Mouse (Mus musculus) limb, embryonic 14.5 days (tissue): ENCODE measurements at regions not wholly inside any gene's neighbourhood (a gene's known extent, or its start where the extent isn't known, plus 50 kb on each side); places are given as distances from the start of the nearest gene placed in this dataset.
A peak's percentile ranks its signal among the peaks of the same experiment; 100 is the strongest.

Experiments used
- ATAC-seq: fragments of 200-750 bp; cut with Nextera tagmentation; 2 replicates; pipeline ENCODE4 v1.8.0; 2017; ENCODE audit warnings: low read depth, moderate number of reproducible peaks, moderate TSS enrichment; ENCODE audit not compliant: low FRiP score
- DNase-seq: peaks from one replicate; pipeline ENCODE4 v3.0.0-alpha.2; 2015; ENCODE audit warnings: low spot score
- H3K27ac ChIP-seq: fragments of 300-500 bp; sonication (generic); replicated peaks from 2 replicates; pipeline ENCODE4 v1.5.1; 2014; ENCODE audit warnings: low read depth, mild to moderate bottlenecking, low read length, moderate library complexity, mixed read lengths
- H3K27me3 ChIP-seq: fragments of 300-500 bp; sonication (generic); 2 replicates; pipeline ENCODE4 v1.6.1; 2014; ENCODE audit warnings: low read length, mixed read lengths; ENCODE audit not compliant: control insufficient read depth, insufficient read depth
- H3K36me3 ChIP-seq: fragments of 300-500 bp; sonication (generic); 2 replicates; pipeline ENCODE4 v1.6.1; 2014; ENCODE audit warnings: mild to moderate bottlenecking, low read length, moderate library complexity, mixed read lengths; ENCODE audit not compliant: control insufficient read depth, insufficient read depth
- H3K4me1 ChIP-seq: fragments of 300-500 bp; sonication (generic); 2 replicates; pipeline ENCODE4 v1.6.1; 2014; ENCODE audit warnings: antibody characterized with exemption, low read length, mixed read lengths; ENCODE audit not compliant: control insufficient read depth, insufficient read depth
- H3K4me2 ChIP-seq: fragments of 300-500 bp; sonication (generic); replicated peaks from 2 replicates; pipeline ENCODE4 v1.6.1; 2014; ENCODE audit warnings: low read depth, mild to moderate bottlenecking, low read length, moderate library complexity; ENCODE audit not compliant: severe bottlenecking
- H3K4me3 ChIP-seq: fragments of 300-500 bp; sonication (generic); replicated peaks from 2 replicates; pipeline ENCODE4 v1.5.1; 2014; ENCODE audit warnings: low read length
- H3K9ac ChIP-seq: fragments of 300-500 bp; sonication (generic); 2 replicates; pipeline ENCODE4 v1.6.1; 2014; ENCODE audit warnings: mild to moderate bottlenecking, low read depth, low read length, moderate library complexity; ENCODE audit not compliant: severe bottlenecking
- H3K9me3 ChIP-seq: fragments of 300-500 bp; sonication (generic); 2 replicates; pipeline ENCODE4 v1.6.1; 2016; ENCODE audit warnings: low read length; ENCODE audit not compliant: control insufficient read depth
- POLR2A ChIP-seq: fragments of 200-500 bp; IDR thresholded peaks from 2 replicates; pipeline ENCODE4 v1.8.0; 2012; ENCODE audit warnings: inconsistent platforms, mild to moderate bottlenecking, moderate library complexity, borderline replicate concordance; ENCODE audit not compliant: insufficient read depth, insufficient read length; ENCODE audit errors: extremely low read depth
- WGBS: fragments of 180-500 bp; shearing (Covaris S2); extraction: QIAGEN DNeasy Blood & Tissue Kit; methylation state at CpG from one replicate; pipeline ENCODE4 v1.1.7; 2014; 5-methylcytosine and 5-hydroxymethylcytosine counted together

GRCm38 (mm10) chr14:14632951-14633931 lies 68.8 kb upstream of the Slc4a7 start:
- DNase-seq, result peak; percentile 52
- Histone ChIP-seq H3K4me2 (peak overlapping the region; percentile 69), H3K9ac (peak overlapping the region; percentile 38; the same call in 1 of the 2 replicates), H3K9me3 (no peaks in the 10 kb centered on the region), H3K27me3 (no peaks in the 10 kb centered on the region), H3K4me1 (peaks cover 17% of the 10 kb centered on the region), H3K27ac (0 out of 2 replicates have a peak overlapping the region, but pooled peaks have one; percentile 48), H3K4me3 (peak overlapping the region; percentile 34), H3K36me3 (no peaks in the 10 kb centered on the region)
- ATAC-seq, result peak; percentile 69
- WGBS, result 3% methylated on average over 22 of the region's 22 CpGs
- TF ChIP-seq POLR2A, result no peak

GRCm38 (mm10) chr14:14634021-14634420 lies 68.1 kb upstream of the Slc4a7 start:
- H3K4me2 ChIP-seq, result no peak overlapping the region
- peaks cover 19% of the 10 kb centered on the region for H3K4me1 ChIP-seq
- H3K9me3 ChIP-seq, result no peaks in the 10 kb centered on the region
- no peak for ATAC-seq
- H3K27me3 ChIP-seq, result no peaks in the 10 kb centered on the region
- no peak for TF ChIP-seq POLR2A
- H3K9ac ChIP-seq, result no peak overlapping the region
- H3K4me3 ChIP-seq, result no peak overlapping the region
- H3K27ac ChIP-seq, result no peak overlapping the region
- H3K36me3 ChIP-seq, result no peaks in the 10 kb centered on the region
- WGBS, result 45% methylated on average over 2 of the region's 2 CpGs
- no peak for DNase-seq

GRCm38 (mm10) chr14:14639102-14640015 lies 62.7 kb upstream of the Slc4a7 start:
- Histone ChIP-seq H3K4me1 (0 out of 2 replicates have a peak, but pooled peaks cover 2% of the 10 kb centered on the region), H3K4me2 (no peak overlapping the region), H3K27ac (no peak overlapping the region), H3K9me3 (no peaks in the 10 kb centered on the region), H3K27me3 (no peaks in the 10 kb centered on the region), H3K4me3 (no peak overlapping the region), H3K36me3 (no peaks in the 10 kb centered on the region), H3K9ac (no peak overlapping the region)
- no peak for TF ChIP-seq POLR2A
- peak; percentile 34; the same call in 1 of the 2 replicates for ATAC-seq
- 66% methylated on average over 7 of the region's 7 CpGs for WGBS
- no peak for DNase-seq

GRCm38 (mm10) chr14:14640023-14640441 lies 62.0 kb upstream of the Slc4a7 start:
- H3K9me3 ChIP-seq, result no peaks in the 10 kb centered on the region
- DNase-seq, result no peak
- TF ChIP-seq POLR2A, result no peak
- 0 out of 2 replicates have a peak, but pooled peaks cover 2% of the 10 kb centered on the region for H3K4me1 ChIP-seq
- H3K36me3 ChIP-seq, result no peaks in the 10 kb centered on the region
- H3K27me3 ChIP-seq, result no peaks in the 10 kb centered on the region
- H3K4me2 ChIP-seq, result no peak overlapping the region
- H3K4me3 ChIP-seq, result no peak overlapping the region
- no peak for ATAC-seq
- 41% methylated on average over 3 of the region's 3 CpGs for WGBS
- H3K27ac ChIP-seq, result no peak overlapping the region
- H3K9ac ChIP-seq, result no peak overlapping the region

GRCm38 (mm10) chr14:14640557-14640956 lies 61.5 kb upstream of the Slc4a7 start:
- Histone ChIP-seq H3K27me3 (no peaks in the 10 kb centered on the region), H3K4me1 (0 out of 2 replicates have a peak, but pooled peaks cover 2% of the 10 kb centered on the region), H3K27ac (no peak overlapping the region), H3K9ac (no peak overlapping the region), H3K4me3 (no peak overlapping the region), H3K36me3 (no peaks in the 10 kb centered on the region), H3K4me2 (no peak overlapping the region), H3K9me3 (no peaks in the 10 kb centered on the region)
- TF ChIP-seq POLR2A, result no peak
- DNase-seq (no peak), ATAC-seq (no peak)
